Mouse (Mus musculus) left cerebral cortex, postnatal 25 days (tissue): ENCODE measurements around the gene St7l. TPM values are rescaled to one million over a fixed set of nuclear protein-coding genes. Genes with fewer than 3 reads are reported as not detected.
"Not testable (repeated sequence)": the region's sequence is repeated elsewhere in the genome, so short reads cannot be mapped to it uniquely, and the experiment has no call there.

ENCODE experiments used
- DNase-seq, 2 experiments: peaks; one replicate each; pipeline ENCODE4 v3.0.0; 2022; ENCODE audit warnings: low spot score in 2 of 2, mixed read lengths in 1 of 2
- intact Hi-C: fragments of 180-260 bp; cut with DNase I; formaldehyde crosslinking; loops from one replicate; pipeline ENCODE4 v1.15.1; 2025
- total RNA-seq, 2 experiments: library from RNA; stranded (reverse); gene quantifications; 2 replicates each; pipeline ENCODE4 v1.2.3; 2021

St7l gene
- 10 to 100 TPM; 33.0 to 39.3 TPM for total RNA-seq

DNA sequence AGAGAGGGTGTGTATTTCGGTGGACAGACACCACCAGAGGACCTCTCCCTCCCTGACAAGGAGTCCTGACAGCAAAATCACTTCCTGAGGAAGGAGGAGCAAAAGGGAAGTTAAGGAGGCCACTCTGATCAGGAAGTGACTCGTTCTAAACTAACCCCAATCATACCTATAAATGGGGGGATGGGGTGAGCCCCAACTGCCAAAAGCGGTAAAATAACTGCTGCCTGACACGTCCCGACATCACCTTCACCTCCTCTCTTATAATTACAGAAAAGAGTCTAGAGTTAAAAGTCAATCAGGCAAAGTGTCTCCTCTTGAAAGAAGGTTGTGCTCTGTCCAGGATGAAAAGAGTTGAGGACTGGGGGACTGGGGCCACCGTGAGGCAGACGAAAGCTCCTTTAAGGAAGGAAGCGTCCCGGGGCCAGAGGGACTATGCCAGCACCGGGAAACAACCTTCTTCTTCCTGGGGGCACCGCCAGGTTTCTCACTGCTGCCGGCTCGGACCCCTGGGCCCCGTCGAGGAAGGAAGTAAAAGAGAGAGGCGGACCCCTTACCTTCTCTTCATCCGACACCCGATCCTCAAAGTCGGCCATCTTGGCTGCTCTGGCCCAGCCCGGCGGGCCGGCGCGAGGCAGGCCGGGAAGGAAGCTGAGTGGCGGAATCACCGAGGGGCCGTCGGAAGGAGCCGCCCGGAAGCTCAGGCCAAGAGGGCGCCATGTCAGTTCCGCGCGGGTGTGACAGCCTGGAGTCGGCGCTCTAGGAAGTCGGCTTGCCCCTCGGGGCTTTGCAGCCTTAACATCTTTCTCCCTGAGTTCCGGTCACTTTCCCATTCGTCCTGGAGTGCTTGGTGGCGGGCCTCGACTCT, at the start of gene St7l, which contains the start of gene Capza1:
TSS of gene St7l (plus strand) at position 220 of the 865 bp plus-strand sequence.
TSS of gene Capza1 (minus strand) at position 720 of the 865 bp plus-strand sequence.
- peak; percentile 92 to 93 for DNase-seq
- intact Hi-C loops = loop anchor here (2.0 to 10.0 kb wide), 3 partner anchors 75 to 189 kb away; partner anchors contain the start of genes Cttnbp2nl and Rhoc

GRCm38 (mm10) chr3:104814746-104815145, 49.1 kb upstream of the St7l start:
- DNase-seq = no peak
- intact Hi-C loops = no loop called here

- DNase-seq = no peak
- intact Hi-C loops = no loop called here
Measured at GRCm38 (mm10) chr3:104815346-104815745, 48.5 kb upstream of the St7l start.

DNA sequence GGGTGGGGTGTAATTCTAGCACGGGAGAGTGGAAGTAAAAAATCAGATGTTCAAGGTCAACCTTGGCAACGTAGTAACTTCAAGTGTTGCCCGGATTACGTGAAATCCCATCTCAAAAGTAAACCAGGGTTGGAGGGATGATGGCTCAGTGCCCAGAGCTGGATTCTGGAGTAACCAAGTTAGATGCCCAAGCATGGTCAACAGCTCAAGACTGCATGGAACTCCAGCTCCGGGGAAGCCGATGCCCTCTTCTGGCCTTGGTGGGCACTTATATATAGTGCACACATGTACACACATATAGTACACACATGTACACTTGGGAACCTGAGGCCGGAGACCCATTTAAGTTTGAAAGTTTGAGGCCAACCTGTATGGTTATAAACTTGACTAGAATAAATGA, 47.7 kb upstream of the St7l start:
- DNase-seq = no peak
- intact Hi-C loops = no loop called here

DNA sequence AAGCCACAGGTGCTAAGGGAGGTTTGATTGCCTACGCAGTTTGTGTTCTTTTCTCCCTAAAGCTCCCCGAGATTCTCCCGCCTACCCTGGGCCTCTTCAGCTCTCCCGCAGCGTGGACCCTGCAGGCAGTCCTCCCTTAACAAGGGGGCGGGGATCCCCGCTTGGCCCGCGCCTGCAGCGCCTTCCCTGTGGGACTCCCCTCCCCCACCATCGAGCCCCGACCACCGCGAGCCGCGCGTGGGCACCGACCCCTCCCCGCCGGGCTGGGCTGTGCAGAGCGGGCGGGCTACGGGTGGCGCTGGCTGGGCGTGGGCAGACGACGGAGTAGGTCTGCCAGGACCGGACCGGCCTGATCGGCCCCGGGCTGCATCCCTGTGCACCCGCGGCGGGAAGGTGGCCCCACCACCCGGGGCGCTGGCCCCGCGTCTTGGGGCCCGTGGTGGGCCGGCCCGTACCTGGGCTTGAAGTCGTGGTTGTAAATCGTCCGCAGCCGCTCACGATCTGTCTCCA, 46.3 kb upstream of the St7l start:
- intact Hi-C loops = no loop called here
- DNase-seq = peak in 1 of 2 experiments; percentile 31

DNA sequence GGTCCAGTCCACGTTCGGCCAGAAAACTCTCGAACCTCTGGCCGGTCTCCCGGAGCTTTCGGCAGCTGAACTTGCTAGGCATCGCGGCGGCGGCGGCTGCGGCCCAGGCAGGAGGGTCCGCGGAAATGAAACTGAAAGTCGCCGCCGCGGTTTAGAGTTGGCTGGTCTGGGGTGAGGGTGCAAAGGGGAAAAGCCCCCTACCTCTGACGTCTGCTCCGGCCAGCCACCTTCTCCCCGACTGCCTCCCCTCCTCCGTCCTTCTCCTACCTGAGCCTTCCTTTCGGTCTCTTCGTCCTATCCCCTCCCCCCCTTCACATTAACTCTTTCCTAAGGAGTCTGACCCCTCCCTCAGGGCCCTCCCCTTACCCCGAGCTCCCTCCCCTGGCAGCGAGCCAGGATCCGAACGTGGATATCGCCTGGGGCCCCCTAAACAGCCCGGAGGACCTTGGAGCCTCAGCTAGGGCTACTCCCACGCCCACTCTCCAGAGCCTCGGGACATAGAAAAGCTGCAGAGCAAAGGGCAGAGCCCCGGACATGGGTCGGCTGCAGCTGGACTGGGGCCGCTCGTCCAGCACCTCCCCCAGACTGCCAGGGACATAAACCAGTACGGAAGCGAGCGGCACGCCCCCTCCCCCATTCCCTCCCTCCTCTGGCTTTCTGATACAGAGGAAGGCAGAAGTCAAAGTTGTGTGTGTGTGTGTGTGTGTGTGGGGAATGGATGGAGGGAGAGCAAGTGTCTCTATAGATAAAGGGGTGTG, 45.6 kb upstream of the St7l start, which contains the start of gene Mov10:
TSS of gene Mov10 (minus strand) at position 573 of the 758 bp plus-strand sequence.
- intact Hi-C loops = no loop called here

GRCm38 (mm10) chr3:104818749-104819134, 45.1 kb upstream of the St7l start:
- intact Hi-C loops = no loop called here
- no peak for DNase-seq

More for the DNA sequence above, 45.6 kb upstream of the St7l start, which contains the start of gene Mov10:
- DNase-seq = peak; percentile 31 to 51

DNA sequence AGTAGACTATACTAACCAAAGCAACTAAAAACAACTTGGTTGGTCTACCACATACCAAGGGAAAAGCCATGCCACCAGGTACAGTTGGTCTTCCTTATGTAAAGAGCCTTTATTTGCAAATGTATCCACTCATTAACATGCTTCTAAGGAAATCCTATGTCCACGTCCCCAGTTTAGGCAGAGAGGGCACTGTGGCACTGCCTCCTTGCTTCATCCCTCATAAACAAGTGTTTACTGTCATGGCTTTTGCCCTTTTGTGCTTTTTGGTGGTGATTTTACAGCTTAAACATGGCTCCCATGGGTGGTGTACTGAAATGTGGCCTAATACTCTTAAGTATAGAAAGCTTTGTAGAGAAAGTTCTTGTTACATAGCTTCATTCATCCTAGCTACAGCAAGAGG, 43.4 kb upstream of the St7l start:
- intact Hi-C loops = no loop called here
- DNase-seq = no peak

GRCm38 (mm10) chr3:104822413-104822812, 41.4 kb upstream of the St7l start:
- DNase-seq = no peak
- intact Hi-C loops = no loop called here

- intact Hi-C loops = no loop called here
Measured at GRCm38 (mm10) chr3:104835797-104836196, 28.0 kb upstream of the St7l start.

DNA sequence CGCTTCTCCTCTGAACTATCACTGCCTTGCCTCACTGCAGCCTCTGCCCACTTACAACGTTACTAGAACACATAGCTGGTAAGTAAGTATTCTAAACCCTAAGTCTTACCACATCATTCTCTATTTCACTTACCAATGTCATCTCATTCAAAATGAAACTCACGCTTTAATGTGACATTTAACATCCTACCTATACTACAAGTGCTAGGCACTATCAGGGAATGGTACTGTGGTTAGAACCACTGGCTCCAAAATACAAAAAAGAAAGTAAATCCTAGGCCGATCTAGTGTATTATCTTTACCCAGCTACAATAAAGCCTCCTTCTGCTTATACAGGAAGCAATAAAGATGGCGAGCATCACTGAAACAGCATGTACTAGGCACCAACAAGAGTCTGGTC, 22.8 kb upstream of the St7l start:
- DNase-seq = no peak
- intact Hi-C loops = no loop called here

More at GRCm38 (mm10) chr3:104835797-104836196, 28.0 kb upstream of the St7l start:
- no peak for DNase-seq

- DNase-seq = no peak
- intact Hi-C loops = no loop called here
Measured at GRCm38 (mm10) chr3:104846601-104847000, 17.2 kb upstream of the St7l start.

GRCm38 (mm10) chr3:104854465-104854864, 9.3 kb upstream of the St7l start:
- no peak for DNase-seq
- intact Hi-C loops = no loop called here

- peak in 1 of 2 experiments; percentile 11 for DNase-seq
- intact Hi-C loops = no loop called here
Measured at GRCm38 (mm10) chr3:104854866-104855265, 8.9 kb upstream of the St7l start.

DNA sequence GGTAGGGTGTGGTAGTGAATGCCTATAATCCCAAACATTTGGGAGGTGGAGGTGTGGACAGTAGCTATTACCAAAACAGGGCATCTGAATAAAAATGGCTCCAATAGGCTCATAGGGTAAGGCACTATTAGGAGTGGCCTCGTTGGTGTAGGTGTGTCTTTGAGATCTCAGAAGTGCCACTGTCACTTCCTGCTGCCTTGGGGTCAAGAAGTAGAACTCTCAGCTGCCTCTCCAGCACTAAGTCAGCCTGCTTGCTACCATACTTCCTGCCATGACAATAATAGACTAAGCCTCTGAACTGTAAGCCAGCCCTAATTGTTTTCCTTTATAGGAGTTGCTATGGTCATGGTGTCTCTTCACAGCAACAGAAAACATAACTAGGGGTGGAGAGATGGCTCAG, 7.7 kb upstream of the St7l start:
- no peak for DNase-seq
- intact Hi-C loops = no loop called here

DNA sequence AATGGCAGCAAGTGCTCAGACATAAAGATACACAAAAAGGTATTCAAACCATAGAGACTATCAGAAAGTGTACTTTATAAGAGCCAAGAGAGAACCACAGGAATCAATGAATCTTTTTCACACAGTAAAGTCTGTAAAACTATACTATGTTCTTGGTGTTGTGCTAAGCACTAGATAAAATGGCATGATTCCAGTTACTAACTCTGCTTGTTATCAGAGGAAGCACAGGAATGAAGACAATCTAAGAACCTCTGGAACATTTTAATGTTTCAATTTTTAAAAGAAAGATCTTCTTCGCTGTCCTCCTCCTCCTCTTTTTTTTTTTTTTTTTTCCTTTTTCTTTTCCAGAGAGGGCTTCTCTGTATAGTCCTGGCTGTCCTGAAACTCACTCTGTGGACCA, 5.2 kb upstream of the St7l start:
- no peak for DNase-seq

GRCm38 (mm10) chr3:104864651-104865340, 991 bp downstream of the St7l start:
- peak; percentile 91 to 94 for DNase-seq
- intact Hi-C loops = loop anchor here (2.0 to 10.0 kb wide), 4 partner anchors 76 to 188 kb away; partner anchors contain the start of genes Cttnbp2nl and Rhoc

More for the DNA sequence above, 5.2 kb upstream of the St7l start:
- intact Hi-C loops = no loop called here

- DNase-seq = no peak
- intact Hi-C loops = loop anchor here (2.0 to 10.0 kb wide), 4 partner anchors 77 to 187 kb away; partner anchors contain the start of genes Cttnbp2nl and Rhoc
Measured at GRCm38 (mm10) chr3:104865341-104865788, 1.6 kb downstream of the St7l start.

GRCm38 (mm10) chr3:104866674-104867073, 2.9 kb downstream of the St7l start:
- intact Hi-C loops = loop anchor here (5.0 to 10.0 kb wide), 2 partner anchors 101 to 152 kb away; no protein-coding TSS in a partner anchor
- DNase-seq = not testable (repeated sequence)
